Mouse (Mus musculus): ENCODE measurements around the gene Cradd.
A peak's percentile ranks its signal among the peaks of the same experiment; 100 is the strongest.

Cradd gene

DNA sequence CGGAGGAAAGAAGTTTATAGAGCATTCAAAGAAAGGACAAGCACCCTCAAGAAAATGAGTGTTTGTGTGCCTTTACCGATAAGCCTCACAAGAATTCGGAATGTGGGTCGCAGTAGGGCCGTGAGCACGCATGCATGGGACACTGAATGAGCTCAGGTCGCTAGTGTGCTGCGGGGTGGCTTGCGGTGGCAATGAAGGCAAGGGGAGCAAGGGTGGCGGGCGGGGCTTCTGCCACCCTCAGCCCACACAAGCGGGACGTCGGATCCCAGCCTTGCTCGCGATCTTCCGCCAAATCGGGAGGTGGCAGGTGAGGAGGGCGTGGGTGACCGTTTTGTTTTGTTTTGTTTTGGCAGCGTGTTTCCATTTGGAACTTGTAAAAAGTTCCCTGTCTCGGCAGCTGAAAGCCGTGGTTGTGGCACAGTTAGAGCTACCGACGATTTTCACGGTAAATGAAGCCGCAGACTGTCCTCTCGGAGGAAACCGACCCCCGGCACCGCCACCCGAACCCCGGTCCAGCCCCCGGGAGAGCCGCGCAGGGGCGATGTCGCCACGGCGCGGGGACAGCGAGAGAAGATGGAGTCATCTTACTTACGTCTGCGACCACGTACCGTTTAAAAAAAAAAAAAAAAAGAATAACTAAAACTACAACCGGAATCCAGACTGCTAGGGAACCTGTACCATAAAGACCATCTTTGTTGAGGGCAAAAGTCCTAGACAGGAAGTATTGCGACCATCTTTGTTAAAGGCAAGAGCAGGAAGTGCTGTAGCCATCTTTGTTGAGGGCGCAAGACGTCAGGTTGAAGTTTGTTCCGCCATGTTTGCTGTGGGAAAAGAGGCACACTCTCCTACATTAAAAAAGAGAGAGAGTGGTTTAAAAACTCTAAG is at the start of gene Cradd:
Cradd (minus strand) TSS at position 741 of the 885 bp plus-strand sequence.
- peak; percentile 85 to 86 for DNase-seq (ENCODE audit: low spot score in 2 of 2)

DNA sequence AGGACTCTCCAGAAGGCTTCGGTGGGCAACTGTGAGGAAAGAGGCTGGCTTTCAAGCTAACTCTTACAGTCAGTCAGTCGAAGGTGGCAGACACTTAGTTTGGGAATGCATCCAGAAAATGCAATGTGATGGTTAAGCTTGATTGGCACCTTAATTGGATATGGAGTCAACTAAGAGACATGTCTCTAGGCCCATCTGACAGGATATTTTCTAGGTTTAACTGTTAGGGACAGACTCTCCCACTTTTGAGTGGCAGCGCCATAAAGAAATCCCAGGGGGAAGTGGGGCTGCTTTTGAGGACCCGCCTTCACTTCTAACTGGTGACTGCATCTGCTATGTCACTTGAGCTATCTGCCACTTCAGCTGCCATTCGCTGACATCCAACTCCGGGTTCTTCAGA is 49.4 kb upstream of the Cradd start:
- no peak for DNase-seq (ENCODE audit: low spot score in 2 of 2)

DNA sequence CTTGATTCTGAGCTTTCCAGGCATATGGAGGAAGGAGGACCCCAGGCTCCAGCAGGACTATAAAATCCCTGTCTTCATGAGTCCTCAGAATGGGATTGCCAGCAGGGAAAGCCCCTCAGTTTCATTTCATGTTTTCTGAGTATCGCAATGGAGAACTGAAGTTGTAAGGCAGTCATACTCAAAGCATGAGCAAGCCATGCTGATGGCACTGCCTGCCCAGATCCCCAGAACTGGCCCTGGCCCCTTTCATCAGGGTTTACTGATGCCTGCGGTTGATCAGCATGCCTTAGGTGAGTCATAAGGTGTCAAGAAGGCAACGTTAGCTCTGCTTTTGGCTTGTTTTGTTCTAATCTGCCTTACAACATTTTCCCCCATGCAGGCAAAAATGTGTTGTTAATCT is 48.0 kb upstream of the Cradd start:
- no peak for DNase-seq (ENCODE audit: low spot score in 2 of 2)

DNA sequence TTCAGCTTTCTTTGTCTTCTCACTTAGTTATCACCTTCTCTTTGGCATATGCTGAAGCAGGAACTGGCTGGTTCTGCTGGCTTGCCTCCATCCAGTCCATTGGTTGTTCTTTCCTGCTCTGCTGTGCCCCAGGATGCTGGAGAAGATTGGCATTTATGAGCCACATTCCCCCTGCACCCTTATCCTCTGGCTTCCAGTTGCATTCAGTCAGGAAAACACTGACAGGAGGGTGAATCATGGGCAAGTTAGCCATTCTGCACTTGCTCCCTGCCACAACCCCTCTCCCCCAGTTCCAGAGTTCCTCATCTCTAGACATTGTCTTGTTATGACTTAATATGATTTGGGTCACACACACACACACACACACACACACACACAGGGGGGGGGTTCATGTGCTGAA is 45.3 kb upstream of the Cradd start:
- no peak for DNase-seq (ENCODE audit: low spot score in 2 of 2)

GRCm38 (mm10) chr10:95368151-95368550 is 44.2 kb upstream of the Cradd start:
- no peak for DNase-seq (ENCODE audit: low spot score in 2 of 2)

DNA sequence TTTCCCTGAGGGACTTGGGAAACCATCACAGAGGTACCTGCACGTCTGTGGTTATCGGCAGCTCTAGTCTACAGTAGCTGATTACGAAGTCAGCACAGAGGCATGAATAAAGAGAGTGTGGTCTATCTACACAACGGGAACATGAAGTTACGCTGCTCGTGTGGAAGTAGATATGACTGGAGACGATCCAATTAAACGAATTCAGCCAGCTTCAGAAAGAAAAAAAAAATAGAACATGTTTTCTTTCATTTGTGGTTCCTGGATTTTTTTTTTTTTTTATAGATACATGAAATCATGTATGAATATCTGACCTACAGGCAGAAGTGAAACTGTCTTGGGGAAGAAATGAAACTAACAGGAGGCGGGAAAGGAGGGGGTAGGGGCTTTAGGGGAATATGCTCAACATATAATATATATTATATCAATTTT is 43.7 kb upstream of the Cradd start:
- no peak for DNase-seq (ENCODE audit: low spot score in 2 of 2)

- no peak for DNase-seq (ENCODE audit: low spot score in 2 of 2)
Observed at GRCm38 (mm10) chr10:95367241-95367640, 43.3 kb upstream of the Cradd start.

GRCm38 (mm10) chr10:95362326-95362725 is 38.4 kb upstream of the Cradd start:
- no peak for DNase-seq (ENCODE audit: low spot score in 2 of 2)

DNA sequence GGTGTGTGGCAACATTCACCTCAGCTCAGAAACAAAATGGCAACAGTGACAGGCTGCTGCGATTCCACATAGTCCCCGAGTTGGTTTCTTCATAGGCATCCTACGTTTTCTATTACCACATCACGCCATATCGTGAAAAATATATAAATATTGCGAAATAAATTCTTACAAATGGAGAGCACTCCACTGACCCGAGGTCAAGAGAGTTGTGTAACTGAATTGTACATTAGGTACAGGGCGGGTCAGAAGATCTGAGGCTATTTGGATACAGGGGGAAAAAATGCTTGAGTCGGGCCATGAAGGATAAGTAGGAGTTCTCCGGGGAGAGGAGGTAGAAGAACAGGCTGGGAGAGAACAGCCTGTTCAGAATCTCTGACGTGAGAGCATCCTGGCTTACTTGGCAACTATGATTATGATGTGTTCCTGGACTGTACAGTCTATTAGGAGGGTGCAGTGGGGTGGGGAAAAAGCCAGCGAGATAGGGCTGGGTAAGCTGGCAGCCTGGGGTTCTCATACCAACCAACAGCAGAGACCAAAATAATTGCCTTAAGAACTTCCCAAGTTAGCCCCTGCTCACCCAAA is 37.4 kb upstream of the Cradd start:
- DNase-seq (ENCODE audit: low spot score in 2 of 2): no peak

DNA sequence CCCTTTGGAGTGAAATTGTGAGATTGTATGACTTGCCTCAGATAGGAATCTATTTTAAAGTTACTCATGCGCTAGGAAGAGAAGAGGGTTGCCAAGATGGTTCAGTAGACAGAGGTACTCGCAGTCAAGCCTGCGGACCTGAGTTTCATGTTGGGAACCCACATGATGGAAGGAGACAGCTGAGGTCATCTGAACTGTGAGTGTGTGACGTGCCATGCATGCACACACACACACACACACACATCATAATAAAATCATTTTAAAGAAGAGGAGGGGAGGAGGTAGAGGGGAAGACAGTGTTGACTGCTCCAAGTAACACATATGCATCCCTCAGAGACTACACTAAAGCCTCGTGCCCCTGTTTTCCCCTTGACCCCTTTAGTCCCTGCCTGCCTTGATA is 36.1 kb upstream of the Cradd start:
- DNase-seq (ENCODE audit: low spot score in 2 of 2): no peak

DNA sequence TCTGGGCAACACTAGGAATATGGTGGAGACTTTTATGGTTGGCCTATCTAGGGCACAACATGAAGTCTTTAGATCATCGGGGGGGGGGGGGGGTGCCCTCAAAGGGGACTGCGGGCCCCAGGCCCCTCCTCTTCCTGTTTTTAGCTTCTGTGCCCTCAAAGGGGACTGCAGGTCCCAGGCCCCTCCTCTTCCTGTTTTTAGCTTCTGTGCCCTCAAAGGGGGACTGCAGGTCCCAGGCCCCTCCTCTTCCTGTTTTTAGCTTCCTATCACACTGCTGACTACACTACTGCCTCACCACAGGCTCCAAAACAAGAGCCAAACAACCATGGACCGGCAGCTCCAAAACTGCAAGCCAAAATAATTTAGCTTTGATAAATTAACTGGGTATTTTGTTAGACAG is 33.8 kb upstream of the Cradd start:
- DNase-seq (ENCODE audit: low spot score in 2 of 2): no peak

GRCm38 (mm10) chr10:95356711-95357110 is 32.8 kb upstream of the Cradd start:
- DNase-seq (ENCODE audit: low spot score in 2 of 2): no peak

GRCm38 (mm10) chr10:95355678-95356268 is 31.8 kb upstream of the Cradd start:
- DNase-seq (ENCODE audit: low spot score in 2 of 2): no peak

GRCm38 (mm10) chr10:95354673-95355072 is 30.7 kb upstream of the Cradd start:
- DNase-seq (ENCODE audit: low spot score in 2 of 2): no peak

- no peak for DNase-seq (ENCODE audit: low spot score in 2 of 2)
Observed at GRCm38 (mm10) chr10:95354047-95354446, 30.1 kb upstream of the Cradd start.

DNA sequence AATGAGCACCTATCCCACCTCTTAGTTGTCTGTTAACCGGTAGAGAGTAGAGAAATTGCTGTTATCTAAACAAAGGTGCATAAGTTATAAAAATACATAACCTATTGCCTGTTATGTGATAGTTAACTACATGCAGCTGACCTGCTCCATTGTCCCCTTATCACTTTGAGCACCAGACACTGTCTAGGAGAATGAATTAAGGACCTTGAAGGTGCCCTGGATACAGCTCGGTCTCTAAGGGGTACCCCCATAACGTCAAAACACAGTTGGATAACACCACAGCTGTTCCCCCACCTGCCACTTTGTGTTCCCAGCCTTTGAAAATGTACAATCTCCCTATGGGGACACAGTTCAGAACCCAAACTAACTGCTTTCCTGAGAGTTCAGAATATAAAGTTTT is 24.5 kb upstream of the Cradd start:
- no peak for DNase-seq (ENCODE audit: low spot score in 2 of 2)

DNA sequence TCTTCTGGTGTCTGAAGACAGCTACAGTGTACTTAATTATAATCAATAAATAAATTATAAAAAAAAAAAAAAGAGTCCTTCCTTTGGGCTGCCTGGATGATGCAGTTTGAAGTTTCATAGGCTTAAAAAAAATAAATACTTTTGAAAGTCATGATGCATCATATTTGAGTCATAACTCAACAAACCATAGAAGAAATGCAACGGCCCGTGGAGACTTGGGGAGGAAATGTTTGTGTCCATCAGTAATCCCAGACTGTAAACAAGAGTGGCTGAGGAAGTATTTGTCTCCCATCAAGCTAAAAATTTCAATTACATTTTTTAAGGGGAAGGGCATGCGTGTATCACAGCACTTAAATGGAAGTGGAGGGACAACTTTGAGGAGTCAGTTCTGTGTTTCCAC is 23.8 kb upstream of the Cradd start:
- DNase-seq (ENCODE audit: low spot score in 2 of 2): no peak

- no peak for DNase-seq (ENCODE audit: low spot score in 2 of 2)
Observed at GRCm38 (mm10) chr10:95342833-95343590, 19.1 kb upstream of the Cradd start.

- DNase-seq (ENCODE audit: low spot score in 2 of 2): no peak
Observed at GRCm38 (mm10) chr10:95340676-95341075, 16.7 kb upstream of the Cradd start.

GRCm38 (mm10) chr10:95337589-95337988 is 13.7 kb upstream of the Cradd start:
- DNase-seq (ENCODE audit: low spot score in 2 of 2): no peak

- no peak for DNase-seq (ENCODE audit: low spot score in 2 of 2)
Observed at GRCm38 (mm10) chr10:95336781-95337544, 13.0 kb upstream of the Cradd start.

Measured in thymus, postnatal 10 days (tissue).